Mouse (Mus musculus) ES-Bruce4 (cell line): ENCODE data around the gene Atp5c1. TPM values are rescaled to one million over a fixed set of nuclear protein-coding genes. Genes with fewer than 3 reads are reported as not detected.

ENCODE experiments used
- H3K27ac ChIP-seq: 2 replicates; pipeline ENCODE4 v1.5.1; 2012; ENCODE audit warnings: low read length, inconsistent platforms; ENCODE audit not compliant: insufficient read depth
- H3K27me3 ChIP-seq: 2 replicates; pipeline ENCODE4 v1.6.1; 2012; ENCODE audit warnings: mild to moderate bottlenecking, low read length, inconsistent platforms; ENCODE audit not compliant: control insufficient read depth, poor library complexity, insufficient read depth, severe bottlenecking
- H3K36me3 ChIP-seq: 2 replicates; pipeline ENCODE4 v1.6.1; 2012; ENCODE audit warnings: inconsistent platforms, mild to moderate bottlenecking, low read length, moderate library complexity; ENCODE audit not compliant: control insufficient read depth, poor library complexity, insufficient read depth, severe bottlenecking
- H3K4me1 ChIP-seq: one replicate; pipeline ENCODE4 v1.8.1; 2011; ENCODE audit warnings: low read length; ENCODE audit not compliant: control insufficient read depth, insufficient read depth
- H3K4me3 ChIP-seq: 2 replicates; pipeline ENCODE4 v1.5.1; 2011; ENCODE audit warnings: low read depth, mild to moderate bottlenecking, low read length
- H3K9ac ChIP-seq: 2 replicates; pipeline ENCODE4 v1.6.1; 2012; ENCODE audit warnings: low read depth, mild to moderate bottlenecking, inconsistent platforms; ENCODE audit not compliant: poor library complexity, severe bottlenecking
- H3K9me3 ChIP-seq: replicated peaks from 2 replicates; pipeline ENCODE4 v1.6.1; 2012; ENCODE audit warnings: mild to moderate bottlenecking, low read length, inconsistent platforms; ENCODE audit not compliant: control insufficient read depth, poor library complexity, insufficient read depth, severe bottlenecking
- CTCF ChIP-seq: IDR thresholded peaks from one replicate; pipeline ENCODE4 v1.8.1; 2011; ENCODE audit warnings: low read depth, low read length
- EP300 ChIP-seq: IDR thresholded peaks from 2 replicates; pipeline ENCODE4 v1.6.1; 2011; ENCODE audit warnings: low read depth, low read length; ENCODE audit not compliant: insufficient read depth
- POLR2A ChIP-seq: IDR thresholded peaks from one replicate; pipeline ENCODE4 v1.8.1; 2011; ENCODE audit warnings: low read length; ENCODE audit not compliant: insufficient read depth
- polyA plus RNA-seq: library from polyadenylated mRNA; stranded (reverse); fragments of >200 nt; gene quantifications from 2 replicates; pipeline ENCODE4 v1.2.4, GENCODE M21; 2011; ENCODE audit warnings: low read depth; ENCODE audit not compliant: missing spikeins, insufficient read depth, insufficient read length

Gene Atp5c1
- polyA plus RNA-seq, 1 experiment: 452 TPM

- TF ChIP-seq CTCF: no peak
- TF ChIP-seq EP300: no peak
- no peak for TF ChIP-seq POLR2A
- no peaks in the 10 kb centered on the region for H3K27me3 ChIP-seq
- H3K36me3 ChIP-seq: no peaks in the 10 kb centered on the region
- H3K9ac ChIP-seq: peak overlapping the region; percentile 92
- no peaks in the 10 kb centered on the region for H3K9me3 ChIP-seq
- H3K4me3 ChIP-seq: peak overlapping the region; percentile 87
- peaks cover 2% of the 10 kb centered on the region for H3K4me1 ChIP-seq
- H3K27ac ChIP-seq: no peak overlapping the region
Observed at GRCm38 (mm10) chr2:10047758-10048436, 32.4 kb downstream of the Atp5c1 start.

- H3K27ac ChIP-seq: no peak overlapping the region
- H3K4me1 ChIP-seq: no peaks in the 10 kb centered on the region
- H3K9ac ChIP-seq: no peak overlapping the region
- H3K36me3 ChIP-seq: no peaks in the 10 kb centered on the region
- no peak overlapping the region for H3K4me3 ChIP-seq
- no peak for TF ChIP-seq POLR2A
- no peak for TF ChIP-seq CTCF
- TF ChIP-seq EP300: no peak
- H3K9me3 ChIP-seq: no peaks in the 10 kb centered on the region
- H3K27me3 ChIP-seq: no peaks in the 10 kb centered on the region
Observed at GRCm38 (mm10) chr2:10034976-10035375, 45.3 kb downstream of the Atp5c1 start.

- no peak for TF ChIP-seq CTCF
- Histone ChIP-seq H3K4me3 (no peak overlapping the region), H3K4me1 (no peaks in the 10 kb centered on the region), H3K9me3 (no peaks in the 10 kb centered on the region), H3K27ac (no peak overlapping the region), H3K27me3 (no peaks in the 10 kb centered on the region), H3K9ac (no peak overlapping the region), H3K36me3 (no peaks in the 10 kb centered on the region)
Observed at GRCm38 (mm10) chr2:10033684-10034083, 46.6 kb downstream of the Atp5c1 start.

- no peaks in the 10 kb centered on the region for H3K4me1 ChIP-seq
- no peaks in the 10 kb centered on the region for H3K27me3 ChIP-seq
- no peaks in the 10 kb centered on the region; the same call in 1 of the 2 replicates for H3K36me3 ChIP-seq
- no peak overlapping the region for H3K9ac ChIP-seq
- TF ChIP-seq CTCF (no peak), EP300 (no peak), POLR2A (no peak)
- H3K4me3 ChIP-seq: no peak overlapping the region
- H3K27ac ChIP-seq: no peak overlapping the region
- H3K9me3 ChIP-seq: no peaks in the 10 kb centered on the region
Observed at GRCm38 (mm10) chr2:10029755-10030154, 50.6 kb downstream of the Atp5c1 start.

GRCm38 (mm10) chr2:10024264-10024663, 56.0 kb downstream of the Atp5c1 start:
- Histone ChIP-seq H3K4me3 (no peak overlapping the region), H3K27me3 (no peaks in the 10 kb centered on the region), H3K36me3 (no peaks in the 10 kb centered on the region; the same call in 1 of the 2 replicates), H3K27ac (no peak overlapping the region), H3K9me3 (no peaks in the 10 kb centered on the region), H3K4me1 (no peaks in the 10 kb centered on the region), H3K9ac (no peak overlapping the region)
- no peak for TF ChIP-seq EP300
- TF ChIP-seq POLR2A: no peak
- no peak for TF ChIP-seq CTCF

- H3K4me3 ChIP-seq: no peak overlapping the region
- H3K9me3 ChIP-seq: no peaks in the 10 kb centered on the region
- TF ChIP-seq POLR2A: no peak
- no peak for TF ChIP-seq EP300
- TF ChIP-seq CTCF: no peak
- H3K27me3 ChIP-seq: no peaks in the 10 kb centered on the region
- no peak overlapping the region for H3K27ac ChIP-seq
- H3K36me3 ChIP-seq: no peaks in the 10 kb centered on the region
- H3K4me1 ChIP-seq: no peaks in the 10 kb centered on the region
- no peak overlapping the region for H3K9ac ChIP-seq
Observed at GRCm38 (mm10) chr2:10021296-10021695, 59.0 kb downstream of the Atp5c1 start.
